Mouse (Mus musculus) E14TG2a.4 (cell line): Measurements from ENCODE around the gene H2afx.

Source experiments
- CTCF ChIP-seq: conservative IDR thresholded peaks from 2 replicates; pipeline ENCODE4 v1.5.1; 2014; ENCODE audit warnings: low read length
- POU5F1 ChIP-seq: IDR thresholded peaks from 2 replicates; pipeline ENCODE4 v1.6.1; 2014; ENCODE audit warnings: low read length, borderline replicate concordance

DNA sequence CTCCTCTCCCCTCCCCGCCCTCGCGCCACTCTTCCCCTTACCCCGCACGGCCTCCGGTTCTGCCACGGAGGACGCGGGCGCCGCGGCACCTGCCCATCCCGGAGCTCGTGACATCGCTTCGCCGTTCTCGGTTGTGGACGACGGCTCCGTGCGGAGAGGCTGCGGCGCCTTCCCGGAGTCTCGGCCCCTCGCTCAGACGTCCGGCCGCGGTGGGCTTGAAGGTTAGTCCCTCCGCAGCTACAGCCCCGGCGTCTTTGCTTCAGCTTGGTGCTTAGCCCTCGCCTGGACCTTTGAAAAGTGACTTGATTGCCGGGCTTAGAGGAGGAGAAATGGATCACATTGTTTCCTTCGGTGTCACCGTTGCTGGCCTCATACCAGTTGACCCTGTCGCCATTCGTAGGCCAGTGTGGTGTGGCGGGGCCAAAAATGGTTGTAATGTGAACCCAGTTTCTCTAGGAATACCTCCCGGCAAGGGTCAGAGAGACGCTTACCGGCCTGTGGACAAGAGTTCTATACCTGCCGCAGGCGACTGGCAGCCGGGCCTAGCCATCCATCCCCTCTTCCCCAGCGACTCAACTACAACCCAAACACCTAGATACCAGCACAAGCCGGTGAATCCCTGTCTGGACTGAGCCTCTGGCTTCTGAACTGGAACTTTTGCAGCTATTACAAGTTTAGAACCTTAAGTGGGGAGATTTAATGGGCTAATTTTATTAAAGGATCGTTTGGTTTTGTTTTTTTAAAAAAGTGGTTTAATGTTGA is 1.0 kb downstream of the H2afx start:
- TF ChIP-seq CTCF: no peak
- TF ChIP-seq POU5F1: no peak
